Mouse (Mus musculus) kidney, adult 2 months (tissue): Measurements from ENCODE around the gene Megf11.

Experiments
- CTCF ChIP-seq: fragments of 200-500 bp; conservative IDR thresholded peaks from 2 replicates; pipeline ENCODE4 v1.5.1; 2011; ENCODE audit warnings: low read depth, mild to moderate bottlenecking, control low read depth, low read length, moderate library complexity, mixed read lengths; ENCODE audit not compliant: insufficient read depth, insufficient read length
- POLR2A ChIP-seq: fragments of 200-500 bp; IDR thresholded peaks from one replicate; pipeline ENCODE4 v1.6.1; 2011; ENCODE audit warnings: low read depth, low read length, control low read depth

DNA sequence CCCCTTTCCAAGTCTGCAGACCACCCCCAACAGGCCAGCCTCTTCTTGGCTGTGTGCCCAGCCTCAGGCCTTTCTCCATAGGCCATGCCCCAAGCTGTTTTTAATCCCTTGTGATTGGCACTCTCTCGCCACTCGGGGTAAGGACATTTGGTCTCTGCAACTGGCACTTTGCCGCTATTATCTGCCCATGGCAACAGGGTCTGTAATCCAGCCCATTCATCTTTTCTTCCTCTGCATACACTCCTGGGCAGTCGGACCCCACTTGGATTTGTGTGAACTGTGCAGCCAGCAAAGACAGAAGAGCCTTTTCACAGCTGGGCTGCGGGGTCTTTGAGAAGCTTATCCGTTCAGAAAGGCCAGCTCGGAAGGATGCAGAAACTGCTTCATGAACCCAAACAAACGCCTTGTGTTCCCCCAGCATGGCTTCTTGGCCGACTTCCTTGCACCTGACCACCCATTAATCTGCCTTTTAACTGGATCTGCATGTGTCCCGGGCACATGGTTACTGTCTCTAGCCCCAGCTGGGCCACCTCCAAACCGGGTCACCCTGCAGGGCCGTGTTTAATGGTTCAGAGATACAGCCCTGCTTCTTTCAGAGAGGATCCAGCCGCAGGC lies 220.4 kb downstream of the Megf11 start:
- TF ChIP-seq POLR2A: no peak
- no peak for TF ChIP-seq CTCF
